Mouse (Mus musculus): ENCODE measurements around the gene Cfd. TPM values are rescaled to one million over a fixed set of nuclear protein-coding genes. Genes with fewer than 3 reads are reported as not detected.
A peak's percentile ranks its signal among the peaks of the same experiment; 100 is the strongest.

Cfd gene
- polyA plus RNA-seq, 1 experiment from 2014 or later = not detected

- peak; percentile 29 for ATAC-seq (ENCODE audit: low FRiP score, low TSS enrichment)
- Histone ChIP-seq H3K4me3 (ENCODE audit: low read length) (no peak overlapping the region), H3K9me3 (ENCODE audit: control insufficient read depth, low read length) (no peaks in the 10 kb centered on the region), H3K27me3 (ENCODE audit: control insufficient read depth, insufficient read depth, low read length) (no peaks in the 10 kb centered on the region), H3K27ac (ENCODE audit: low read depth, low read length) (no peak overlapping the region), H3K4me2 (replicated peaks; ENCODE audit: low read depth, low read length) (no peak overlapping the region), H3K36me3 (ENCODE audit: control insufficient read depth, insufficient read depth, low read length) (peaks cover 70% of the 10 kb centered on the region), H3K4me1 (ENCODE audit: control insufficient read depth, insufficient read depth, low read length) (peaks cover 11% of the 10 kb centered on the region; the same call in 1 of the 2 replicates), H3K9ac (ENCODE audit: low read depth, low read length) (no peak overlapping the region)
- 67% methylated on average over 12 of the region's 12 CpGs for WGBS
These were observed 25.5 kb upstream of the Cfd start for GRCm38 (mm10) chr10:79865189-79865601.

DNA sequence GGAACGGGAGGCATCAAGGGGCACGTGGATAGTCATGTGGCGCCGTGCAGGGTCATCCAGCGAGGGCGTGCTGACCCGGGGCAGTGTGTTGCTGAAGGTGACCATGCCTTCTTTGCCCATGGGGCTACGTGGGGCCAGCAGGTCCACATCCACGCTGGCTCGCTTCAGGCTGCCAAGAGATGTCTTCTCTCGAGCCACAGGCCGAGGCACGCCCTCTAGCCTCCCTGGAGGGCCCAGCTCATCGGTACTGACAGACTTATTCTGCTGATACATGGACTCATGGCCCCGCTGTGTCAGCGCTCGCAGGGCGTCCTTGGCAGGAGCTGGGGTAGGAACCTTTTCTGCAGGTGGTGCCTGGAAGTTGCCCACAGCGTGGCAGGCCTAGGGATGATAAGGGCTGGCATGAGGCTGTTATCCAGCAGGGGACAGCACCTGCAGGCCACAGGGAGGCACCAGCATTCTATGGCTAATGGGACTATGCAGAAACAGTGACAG, 24.8 kb upstream of the Cfd start:
- Histone ChIP-seq H3K9me3 (ENCODE audit: control insufficient read depth, low read length) (no peaks in the 10 kb centered on the region), H3K4me3 (ENCODE audit: low read length) (no peak overlapping the region), H3K9ac (ENCODE audit: low read depth, low read length) (no peak overlapping the region), H3K27ac (ENCODE audit: low read depth, low read length) (no peak overlapping the region), H3K36me3 (ENCODE audit: control insufficient read depth, insufficient read depth, low read length) (peaks cover 68% of the 10 kb centered on the region), H3K4me2 (replicated peaks; ENCODE audit: low read depth, low read length) (no peak overlapping the region), H3K4me1 (ENCODE audit: control insufficient read depth, insufficient read depth, low read length) (peaks cover 8% of the 10 kb centered on the region; the same call in 1 of the 2 replicates), H3K27me3 (ENCODE audit: control insufficient read depth, insufficient read depth, low read length) (no peaks in the 10 kb centered on the region)
- ATAC-seq (ENCODE audit: low FRiP score, low TSS enrichment) = 0 out of 2 replicates have a peak, but pooled peaks have one; percentile 4
- 72% methylated on average over 19 of the region's 19 CpGs for WGBS

- Histone ChIP-seq H3K9ac (ENCODE audit: low read depth, low read length) (no peak overlapping the region), H3K36me3 (ENCODE audit: control insufficient read depth, insufficient read depth, low read length) (peaks cover 67% of the 10 kb centered on the region), H3K27ac (ENCODE audit: low read depth, low read length) (no peak overlapping the region), H3K4me2 (replicated peaks; ENCODE audit: low read depth, low read length) (no peak overlapping the region), H3K9me3 (ENCODE audit: control insufficient read depth, low read length) (no peaks in the 10 kb centered on the region), H3K27me3 (ENCODE audit: control insufficient read depth, insufficient read depth, low read length) (no peaks in the 10 kb centered on the region), H3K4me1 (ENCODE audit: control insufficient read depth, insufficient read depth, low read length) (peaks cover under 1% of the 10 kb centered on the region; the same call in 1 of the 2 replicates), H3K4me3 (ENCODE audit: low read length) (no peak overlapping the region)
- 68% methylated on average over 11 of the region's 11 CpGs for WGBS
- ATAC-seq (ENCODE audit: low FRiP score, low TSS enrichment) = no peak
These were observed 24.1 kb upstream of the Cfd start for GRCm38 (mm10) chr10:79866601-79867000.

- Histone ChIP-seq H3K4me3 (ENCODE audit: low read length) (no peak overlapping the region), H3K4me2 (replicated peaks; ENCODE audit: low read depth, low read length) (no peak overlapping the region), H3K27me3 (ENCODE audit: control insufficient read depth, insufficient read depth, low read length) (no peaks in the 10 kb centered on the region), H3K9me3 (ENCODE audit: control insufficient read depth, low read length) (no peaks in the 10 kb centered on the region), H3K4me1 (ENCODE audit: control insufficient read depth, insufficient read depth, low read length) (peaks cover 10% of the 10 kb centered on the region), H3K27ac (ENCODE audit: low read depth, low read length) (no peak overlapping the region), H3K36me3 (ENCODE audit: control insufficient read depth, insufficient read depth, low read length) (peaks cover 26% of the 10 kb centered on the region), H3K9ac (ENCODE audit: low read depth, low read length) (no peak overlapping the region)
- 94% methylated on average over 8 of the region's 8 CpGs for WGBS
- ATAC-seq (ENCODE audit: low FRiP score, low TSS enrichment) = no peak
These were observed 18.8 kb upstream of the Cfd start for GRCm38 (mm10) chr10:79871845-79872244.

- no peak for ATAC-seq (ENCODE audit: low FRiP score, low TSS enrichment)
- no peak overlapping the region for H3K9ac ChIP-seq (ENCODE audit: low read depth, low read length)
- no peaks in the 10 kb centered on the region for H3K9me3 ChIP-seq (ENCODE audit: control insufficient read depth, low read length)
- H3K36me3 ChIP-seq (ENCODE audit: control insufficient read depth, insufficient read depth, low read length) = peaks cover 18% of the 10 kb centered on the region; the same call in 1 of the 2 replicates
- H3K27me3 ChIP-seq (ENCODE audit: control insufficient read depth, insufficient read depth, low read length) = no peaks in the 10 kb centered on the region
- H3K4me2 ChIP-seq (replicated peaks; ENCODE audit: low read depth, low read length) = peak overlapping the region; percentile 79
- H3K4me1 ChIP-seq (ENCODE audit: control insufficient read depth, insufficient read depth, low read length) = peaks cover 15% of the 10 kb centered on the region
- 55% methylated on average over 3 of the region's 3 CpGs for WGBS
- peak overlapping the region; percentile 70 for H3K4me3 ChIP-seq (ENCODE audit: low read length)
- no peak overlapping the region for H3K27ac ChIP-seq (ENCODE audit: low read depth, low read length)
These were observed 17.8 kb upstream of the Cfd start for GRCm38 (mm10) chr10:79872862-79873261.

GRCm38 (mm10) chr10:79873313-79873712, 17.3 kb upstream of the Cfd start:
- H3K9me3 ChIP-seq (ENCODE audit: control insufficient read depth, low read length) = no peaks in the 10 kb centered on the region
- no peak overlapping the region for H3K27ac ChIP-seq (ENCODE audit: low read depth, low read length)
- peaks cover 15% of the 10 kb centered on the region for H3K4me1 ChIP-seq (ENCODE audit: control insufficient read depth, insufficient read depth, low read length)
- peaks cover 18% of the 10 kb centered on the region; the same call in 1 of the 2 replicates for H3K36me3 ChIP-seq (ENCODE audit: control insufficient read depth, insufficient read depth, low read length)
- WGBS = 9% methylated on average over 6 of the region's 6 CpGs
- H3K9ac ChIP-seq (ENCODE audit: low read depth, low read length) = peak overlapping the region; percentile 82
- no peak for ATAC-seq (ENCODE audit: low FRiP score, low TSS enrichment)
- peak overlapping the region; percentile 70 for H3K4me3 ChIP-seq (ENCODE audit: low read length)
- H3K27me3 ChIP-seq (ENCODE audit: control insufficient read depth, insufficient read depth, low read length) = no peaks in the 10 kb centered on the region
- peak overlapping the region; percentile 79 for H3K4me2 ChIP-seq (replicated peaks; ENCODE audit: low read depth, low read length)

DNA sequence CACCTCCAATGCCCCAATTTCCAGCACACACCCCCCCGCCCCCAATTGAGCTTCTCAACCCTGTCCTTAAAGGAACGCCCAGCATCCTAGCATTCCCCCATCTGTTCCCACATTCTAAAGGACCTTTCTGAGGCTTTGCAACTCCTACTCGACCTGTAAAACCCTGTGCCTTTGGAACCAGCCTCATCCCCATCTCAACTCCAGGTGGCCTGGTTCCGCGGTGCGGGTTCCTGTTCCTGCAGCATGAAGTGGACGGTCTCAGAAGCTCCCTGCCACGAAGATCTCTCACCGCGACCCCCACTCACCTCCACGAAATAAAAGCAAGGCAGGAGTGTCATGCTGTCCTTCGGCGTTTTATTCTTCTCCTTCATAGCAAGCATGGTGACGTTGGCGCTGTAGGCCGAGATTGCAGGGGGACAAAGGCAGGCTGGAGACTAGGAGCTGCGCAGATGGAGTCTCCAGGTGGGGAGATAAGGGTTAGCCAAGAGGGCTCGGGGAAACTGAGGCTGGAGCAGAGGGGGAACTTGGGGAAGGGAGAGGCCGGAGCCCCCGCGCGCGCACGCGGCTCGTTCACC, 16.9 kb upstream of the Cfd start:
- H3K9ac ChIP-seq (ENCODE audit: low read depth, low read length) = peak overlapping the region; percentile 82
- 2% methylated on average over 26 of the region's 26 CpGs for WGBS
- peak overlapping the region; percentile 70 for H3K4me3 ChIP-seq (ENCODE audit: low read length)
- peak overlapping the region; percentile 66 for H3K27ac ChIP-seq (ENCODE audit: low read depth, low read length)
- peaks cover 15% of the 10 kb centered on the region for H3K4me1 ChIP-seq (ENCODE audit: control insufficient read depth, insufficient read depth, low read length)
- ATAC-seq (ENCODE audit: low FRiP score, low TSS enrichment) = peak; percentile 37
- H3K27me3 ChIP-seq (ENCODE audit: control insufficient read depth, insufficient read depth, low read length) = no peaks in the 10 kb centered on the region
- H3K4me2 ChIP-seq (replicated peaks; ENCODE audit: low read depth, low read length) = peak overlapping the region; percentile 79
- H3K9me3 ChIP-seq (ENCODE audit: control insufficient read depth, low read length) = no peaks in the 10 kb centered on the region
- peaks cover 18% of the 10 kb centered on the region; the same call in 1 of the 2 replicates for H3K36me3 ChIP-seq (ENCODE audit: control insufficient read depth, insufficient read depth, low read length)

DNA sequence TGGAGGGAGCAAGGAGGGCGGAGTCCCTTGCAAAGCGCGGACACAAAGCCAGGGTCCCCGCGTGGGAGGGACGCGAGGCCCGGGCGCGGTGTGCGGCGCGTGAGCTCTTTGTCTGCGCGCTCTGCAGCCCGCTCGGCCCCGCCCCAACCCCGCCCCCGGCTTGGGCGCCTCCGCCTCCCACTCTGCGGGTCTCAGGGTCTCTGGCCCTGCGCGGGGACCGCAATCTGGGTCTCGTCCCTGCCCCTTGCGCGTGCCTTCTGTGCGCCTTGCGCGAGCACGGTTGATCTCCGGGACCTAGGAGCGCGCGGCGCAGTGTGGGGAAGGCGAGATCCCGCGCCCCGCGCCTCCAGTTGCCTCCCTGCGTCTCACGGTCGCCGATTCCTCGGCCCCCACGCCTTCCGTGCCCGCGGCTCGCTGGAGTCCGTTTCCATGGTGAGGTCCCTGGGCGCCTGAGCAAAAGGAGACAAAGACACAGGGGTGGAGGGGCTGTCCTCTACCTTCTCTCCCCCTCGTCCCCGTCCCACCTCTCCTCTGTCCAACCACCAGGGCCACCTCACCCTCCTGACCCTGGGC, 16.3 kb upstream of the Cfd start, which contains the start of the genes Prtn3 and Plppr3:
Gene Prtn3, plus strand, starts transcription at position 187 of the 573 bp plus-strand sequence.
Gene Plppr3, minus strand, starts transcription at position 345 of the 573 bp plus-strand sequence.
- peak within 1 kb of the TSS; percentile 82 for H3K9ac ChIP-seq (ENCODE audit: low read depth, low read length)
- peaks cover 15% of the 10 kb centered on the region for H3K4me1 ChIP-seq (ENCODE audit: control insufficient read depth, insufficient read depth, low read length)
- peak; percentile 88 for ATAC-seq (ENCODE audit: low FRiP score, low TSS enrichment)
- H3K4me3 ChIP-seq (ENCODE audit: low read length) = peak within 1 kb of the TSS; percentile 70
- H3K4me2 ChIP-seq (replicated peaks; ENCODE audit: low read depth, low read length) = peak within 1 kb of the TSS; percentile 79
- WGBS = under 1% methylated on average over 42 of the region's 57 CpGs
- H3K27me3 ChIP-seq (ENCODE audit: control insufficient read depth, insufficient read depth, low read length) = no peaks in the 10 kb centered on the region
- no peaks in the 10 kb centered on the region for H3K9me3 ChIP-seq (ENCODE audit: control insufficient read depth, low read length)
- H3K27ac ChIP-seq (ENCODE audit: low read depth, low read length) = peak within 1 kb of the TSS; percentile 66
- H3K36me3 ChIP-seq (ENCODE audit: control insufficient read depth, insufficient read depth, low read length) = peaks cover 18% of the 10 kb centered on the region; the same call in 1 of the 2 replicates

DNA sequence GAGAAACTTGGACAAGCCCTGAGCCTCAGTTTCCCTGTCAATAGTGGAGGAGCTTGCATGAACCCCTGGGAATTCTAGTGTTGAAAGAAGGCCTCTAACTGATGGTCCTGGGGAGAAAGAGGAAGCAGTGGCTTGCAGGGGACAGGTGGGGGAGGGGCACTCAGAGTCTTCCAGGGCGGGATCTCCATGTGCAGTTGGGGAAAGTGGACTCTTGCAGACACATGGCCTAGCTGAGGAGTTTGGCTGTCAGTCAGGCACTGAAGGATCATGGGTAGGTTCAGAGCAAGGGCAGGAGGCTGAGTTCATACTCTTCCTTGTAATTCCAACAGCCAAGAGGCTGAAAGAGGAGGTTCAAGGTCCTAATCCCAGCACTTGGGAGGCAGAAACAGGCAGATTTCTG, 13.5 kb upstream of the Cfd start:
- Histone ChIP-seq H3K4me3 (ENCODE audit: low read length) (no peak overlapping the region), H3K9ac (ENCODE audit: low read depth, low read length) (no peak overlapping the region), H3K36me3 (ENCODE audit: control insufficient read depth, insufficient read depth, low read length) (no peaks in the 10 kb centered on the region), H3K27ac (ENCODE audit: low read depth, low read length) (no peak overlapping the region), H3K9me3 (ENCODE audit: control insufficient read depth, low read length) (no peaks in the 10 kb centered on the region), H3K27me3 (ENCODE audit: control insufficient read depth, insufficient read depth, low read length) (no peaks in the 10 kb centered on the region), H3K4me1 (ENCODE audit: control insufficient read depth, insufficient read depth, low read length) (peaks cover 29% of the 10 kb centered on the region), H3K4me2 (replicated peaks; ENCODE audit: low read depth, low read length) (no peak overlapping the region)
- no peak for ATAC-seq (ENCODE audit: low FRiP score, low TSS enrichment)
- WGBS = 63% methylated on average over 1 of the region's 1 CpGs
